Mouse (Mus musculus) cerebellum, adult 2 months (tissue): ENCODE measurements around the gene Cables2.

Source experiments
- CTCF ChIP-seq: fragments of 200-500 bp; IDR thresholded peaks from 2 replicates; pipeline ENCODE4 v1.5.1; 2011; ENCODE audit warnings: low read depth, mild to moderate bottlenecking, control low read depth, low read length, moderate library complexity, borderline replicate concordance; ENCODE audit not compliant: insufficient read depth
- POLR2A ChIP-seq: fragments of 200-500 bp; IDR thresholded peaks from 2 replicates; pipeline ENCODE4 v1.6.1; 2011; ENCODE audit warnings: low read length, control low read depth, borderline replicate concordance; ENCODE audit not compliant: insufficient read depth

GRCm38 (mm10) chr2:180224647-180225043 lies 48.7 kb downstream of the Cables2 start:
- no peak for TF ChIP-seq CTCF
- TF ChIP-seq POLR2A = no peak
